Mouse (Mus musculus): ENCODE data around the gene Pnma1. TPM values are rescaled to one million over a fixed set of nuclear protein-coding genes. Genes with fewer than 3 reads are reported as not detected.

Gene Pnma1
- polyA plus RNA-seq (2015; fragmentation: Nextera tagmentation; extraction: Ambion mirVana): 1.9 and 2.9 TPM in 2 replicates

DNA sequence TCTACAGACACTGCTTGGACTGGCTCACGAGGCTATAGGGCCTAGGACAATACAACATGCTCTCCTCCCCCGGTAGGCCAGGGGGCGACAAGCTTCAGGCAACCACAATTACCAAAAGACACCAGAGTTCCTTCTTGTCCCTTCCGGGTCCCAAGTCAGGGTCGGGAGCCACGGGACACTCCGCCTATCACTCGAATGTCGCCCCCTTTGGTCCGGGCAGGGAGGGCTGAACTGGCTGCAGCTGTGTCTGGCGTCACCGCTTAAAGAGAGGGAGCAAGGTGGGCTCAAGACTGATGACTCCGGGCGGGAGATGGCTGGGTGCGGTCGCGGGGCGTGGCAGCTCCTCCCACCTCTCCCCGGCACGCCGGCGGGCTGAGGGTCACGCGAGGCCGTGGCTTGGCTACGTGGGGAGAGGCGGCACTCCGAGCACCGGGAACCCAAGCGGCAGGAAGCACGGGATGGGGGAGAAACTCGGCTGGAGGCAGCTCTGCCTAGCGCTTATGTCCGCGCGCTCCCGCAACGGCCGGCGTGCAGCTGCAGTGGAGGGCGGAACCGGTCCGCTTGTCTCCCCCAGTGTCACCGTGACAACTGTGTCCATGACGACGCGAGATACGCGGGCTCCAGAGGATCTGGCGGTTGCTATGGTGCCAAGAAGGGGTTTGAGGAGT lies at the start of gene Pnma1:
Gene Pnma1, minus strand, starts transcription at position 536 of the 668 bp plus-strand sequence.
- peak within 1 kb of the TSS; percentile 73 for H3K4me2 ChIP-seq (replicated peaks; ENCODE audit: low read depth, low read length)
- H3K9me3 ChIP-seq (ENCODE audit: low read length): no peaks in the 10 kb centered on the region
- H3K4me3 ChIP-seq (ENCODE audit: low read depth, low read length): peak within 1 kb of the TSS; percentile 35
- peaks cover 8% of the 10 kb centered on the region for H3K36me3 ChIP-seq (ENCODE audit: insufficient read depth, low read length)
- WGBS: 3% methylated on average over 48 of the region's 50 CpGs
- peak within 1 kb of the TSS; percentile 32; the same call in 1 of the 2 replicates for H3K27ac ChIP-seq (ENCODE audit: low read length)
- TF ChIP-seq CTCF (IDR thresholded peaks at IDR 0.05) (peak; percentile 73), EP300 (IDR thresholded peaks at IDR 0.05) (no peak)
- no peaks in the 10 kb centered on the region; the same call in 1 of the 2 replicates for H3K4me1 ChIP-seq (ENCODE audit: insufficient read depth, low read depth, low read length)
- no peaks in the 10 kb centered on the region for H3K27me3 ChIP-seq (replicated peaks; ENCODE audit: insufficient read depth, low read length)
- H3K9ac ChIP-seq (replicated peaks; ENCODE audit: low read depth): peak within 1 kb of the TSS; percentile 27; the same call in 1 of the 2 replicates
- DNase-seq (ENCODE audit: low spot score): peak; percentile 72
- ATAC-seq: peak; percentile 84

DNA sequence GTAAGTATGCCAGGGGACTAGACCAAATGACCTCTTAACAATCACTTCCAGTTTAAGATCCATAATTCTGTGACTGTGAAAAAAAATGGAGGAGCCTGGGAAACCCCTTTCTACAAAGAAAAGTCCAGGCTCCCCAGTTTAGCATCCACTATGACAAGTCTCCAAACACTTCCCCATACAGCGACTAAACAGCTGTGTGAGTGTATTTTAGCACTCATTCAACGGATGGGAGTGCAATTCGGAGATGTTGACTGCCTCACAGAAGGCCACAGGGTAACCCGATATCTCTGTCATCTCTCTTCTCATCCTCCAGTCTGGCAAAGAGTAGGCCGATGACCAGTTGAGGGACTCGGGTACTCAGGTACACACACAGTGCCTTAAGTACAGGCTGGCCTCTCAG lies 46.9 kb upstream of the Pnma1 start:
- Histone ChIP-seq H3K27me3 (replicated peaks; ENCODE audit: insufficient read depth, low read length) (no peaks in the 10 kb centered on the region), H3K27ac (ENCODE audit: low read length) (no peak overlapping the region), H3K4me1 (ENCODE audit: insufficient read depth, low read depth, low read length) (peaks cover 40% of the 10 kb centered on the region), H3K4me2 (replicated peaks; ENCODE audit: low read depth, low read length) (no peak overlapping the region), H3K36me3 (ENCODE audit: insufficient read depth, low read length) (no peaks in the 10 kb centered on the region), H3K9ac (replicated peaks; ENCODE audit: low read depth) (no peak overlapping the region), H3K4me3 (ENCODE audit: low read depth, low read length) (no peak overlapping the region), H3K9me3 (ENCODE audit: low read length) (no peaks in the 10 kb centered on the region)
- ATAC-seq: no peak
- TF ChIP-seq EP300 (IDR thresholded peaks at IDR 0.05) (no peak), CTCF (IDR thresholded peaks at IDR 0.05) (no peak)
- 46% methylated on average over 6 of the region's 6 CpGs for WGBS
- DNase-seq (ENCODE audit: low spot score): no peak

DNA sequence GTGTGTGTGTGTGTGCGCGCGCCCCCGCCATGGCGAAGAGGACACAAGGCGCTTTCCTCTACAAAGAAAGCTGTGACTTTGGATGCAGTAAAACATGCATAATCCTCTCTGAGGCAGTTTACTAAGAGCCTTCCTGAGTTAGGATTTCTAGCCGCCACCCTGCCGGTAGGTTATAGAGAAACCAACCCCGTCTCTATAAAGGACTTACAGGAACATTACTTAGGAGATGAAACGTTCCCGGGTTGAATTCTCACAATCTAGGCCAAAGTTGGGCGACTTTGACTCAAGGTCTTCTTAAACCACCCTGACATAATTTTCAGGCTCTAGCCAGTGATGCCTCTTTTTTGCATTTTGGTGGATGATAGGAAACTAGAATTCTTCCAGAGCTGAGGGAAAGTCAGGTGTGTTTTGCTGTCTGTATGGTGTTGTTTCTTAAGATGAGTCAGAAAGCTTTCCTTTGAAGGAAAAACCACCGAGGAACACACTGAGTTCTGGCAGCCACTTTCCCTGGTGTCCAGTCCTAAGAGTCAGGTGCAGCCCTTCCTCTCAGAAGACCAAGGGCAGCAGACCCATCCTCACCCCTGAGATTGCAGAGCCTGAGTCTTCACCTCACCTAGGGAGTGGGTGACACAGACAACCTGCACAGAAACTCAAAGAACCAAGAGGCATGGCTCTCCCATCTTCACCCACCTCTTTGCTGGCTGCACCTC lies 46.3 kb upstream of the Pnma1 start:
- peaks cover 46% of the 10 kb centered on the region for H3K4me1 ChIP-seq (ENCODE audit: insufficient read depth, low read depth, low read length)
- no peaks in the 10 kb centered on the region for H3K9me3 ChIP-seq (ENCODE audit: low read length)
- DNase-seq (ENCODE audit: low spot score) (no peak), ATAC-seq (no peak)
- H3K27me3 ChIP-seq (replicated peaks; ENCODE audit: insufficient read depth, low read length): no peaks in the 10 kb centered on the region
- peak overlapping the region; percentile 82 for H3K4me3 ChIP-seq (ENCODE audit: low read depth, low read length)
- H3K4me2 ChIP-seq (replicated peaks; ENCODE audit: low read depth, low read length): peak overlapping the region; percentile 99
- peak overlapping the region; percentile 99 for H3K27ac ChIP-seq (ENCODE audit: low read length)
- TF ChIP-seq CTCF (IDR thresholded peaks at IDR 0.05) (0 out of 2 replicates have a peak, but pooled peaks have one; percentile 13), EP300 (IDR thresholded peaks at IDR 0.05) (no peak)
- no peaks in the 10 kb centered on the region for H3K36me3 ChIP-seq (ENCODE audit: insufficient read depth, low read length)
- WGBS: 4% methylated on average over 10 of the region's 13 CpGs
- no peak overlapping the region for H3K9ac ChIP-seq (replicated peaks; ENCODE audit: low read depth)

DNA sequence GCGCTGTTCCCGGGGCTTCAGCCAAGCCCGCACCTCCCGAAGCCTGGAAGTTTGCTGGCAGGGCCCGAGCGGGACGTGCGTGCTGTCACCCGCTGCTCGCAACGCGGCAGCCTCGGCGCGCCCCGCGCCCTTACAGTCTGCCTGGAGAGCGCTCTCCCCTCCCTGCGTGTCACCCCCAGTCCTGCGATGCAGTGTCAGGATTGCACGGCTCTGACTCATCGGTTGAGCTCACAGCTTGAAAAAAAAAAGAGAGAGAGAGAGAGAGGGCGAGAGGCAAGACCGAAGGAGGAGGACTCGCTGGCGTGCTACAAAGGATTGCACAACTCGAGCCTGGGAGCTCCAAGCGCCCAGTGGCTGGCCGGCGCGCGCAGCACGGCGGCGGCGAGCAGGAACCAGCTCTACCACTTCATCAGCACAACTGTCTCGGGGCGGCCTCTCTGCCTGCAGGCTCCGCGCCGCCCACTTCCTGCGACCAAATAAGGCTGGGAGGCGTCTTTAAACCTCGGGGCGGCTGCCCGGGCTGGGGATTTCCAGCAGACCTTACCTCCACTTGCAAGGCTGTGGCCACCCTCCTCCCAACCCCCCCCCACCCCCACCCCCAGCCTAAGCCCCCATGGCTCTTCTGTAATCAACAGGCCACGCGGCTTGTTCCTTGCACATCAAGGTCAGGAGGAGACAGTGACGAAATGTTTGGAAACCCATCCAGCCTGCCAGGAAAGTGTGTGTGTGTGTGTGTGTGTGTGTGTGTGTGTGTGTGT lies 45.5 kb upstream of the Pnma1 start:
- Histone ChIP-seq H3K4me2 (replicated peaks; ENCODE audit: low read depth, low read length) (peak overlapping the region; percentile 99), H3K9me3 (ENCODE audit: low read length) (no peaks in the 10 kb centered on the region), H3K36me3 (ENCODE audit: insufficient read depth, low read length) (no peaks in the 10 kb centered on the region), H3K4me3 (ENCODE audit: low read depth, low read length) (peak overlapping the region; percentile 82), H3K9ac (replicated peaks; ENCODE audit: low read depth) (peak overlapping the region; percentile 82), H3K4me1 (ENCODE audit: insufficient read depth, low read depth, low read length) (peaks cover 54% of the 10 kb centered on the region), H3K27ac (ENCODE audit: low read length) (peak overlapping the region; percentile 99), H3K27me3 (replicated peaks; ENCODE audit: insufficient read depth, low read length) (no peaks in the 10 kb centered on the region)
- WGBS: under 1% methylated on average over 44 of the region's 49 CpGs
- peak; percentile 76 for TF ChIP-seq EP300 (IDR thresholded peaks at IDR 0.05)
- TF ChIP-seq CTCF (IDR thresholded peaks at IDR 0.05): peak; percentile 10; the same call in 1 of the 2 replicates
- DNase-seq (ENCODE audit: low spot score) (peak; percentile 100), ATAC-seq (peak; percentile 94)

DNA sequence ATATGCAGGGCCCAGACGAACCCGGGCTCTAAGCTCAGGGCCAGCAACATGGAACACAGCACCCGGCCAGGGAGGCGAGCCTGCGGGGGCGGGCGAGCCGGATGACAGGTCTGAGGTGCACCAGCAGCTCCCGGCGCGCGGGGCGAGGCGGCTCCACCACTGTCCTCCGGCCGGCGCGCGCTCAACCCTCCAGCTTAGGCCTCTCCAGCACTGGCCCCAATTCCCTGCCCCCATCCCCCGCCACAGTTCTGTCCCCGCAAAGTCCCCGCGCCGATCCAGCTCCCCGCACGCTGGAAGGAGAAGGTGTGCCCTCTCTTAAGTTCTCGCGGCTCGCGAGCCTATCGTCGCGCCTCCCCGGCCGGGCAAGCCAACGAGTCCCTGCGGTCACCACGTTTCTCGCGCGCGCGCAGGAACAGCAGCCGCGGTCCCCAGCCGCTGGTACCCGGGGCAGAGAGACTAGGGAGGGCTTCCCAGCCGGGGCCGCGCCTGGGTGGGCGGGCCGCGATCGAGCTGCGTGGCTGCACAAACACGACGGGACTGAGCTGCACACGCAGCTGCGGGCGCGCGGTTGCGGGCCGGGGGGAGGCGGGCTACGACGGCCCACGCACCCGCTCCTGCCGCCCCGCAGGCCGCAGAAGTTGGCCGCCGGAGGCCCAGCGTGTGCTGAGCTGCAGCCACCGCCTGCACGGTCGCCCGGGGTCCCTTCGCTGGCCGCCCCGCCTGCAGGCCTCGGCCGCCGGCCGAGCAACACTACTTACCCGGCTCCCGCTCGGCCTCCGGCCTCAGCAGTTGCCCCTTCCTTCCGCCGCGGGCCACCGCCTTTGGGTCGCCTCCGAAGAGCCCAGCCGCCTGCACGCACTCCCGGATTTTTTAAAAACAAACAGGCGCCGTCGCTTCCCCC lies 44.7 kb upstream of the Pnma1 start:
- Histone ChIP-seq H3K27me3 (replicated peaks; ENCODE audit: insufficient read depth, low read length) (no peaks in the 10 kb centered on the region), H3K4me3 (ENCODE audit: low read depth, low read length) (peak overlapping the region; percentile 82), H3K27ac (ENCODE audit: low read length) (peak overlapping the region; percentile 99), H3K4me2 (replicated peaks; ENCODE audit: low read depth, low read length) (peak overlapping the region; percentile 99), H3K4me1 (ENCODE audit: insufficient read depth, low read depth, low read length) (peaks cover 62% of the 10 kb centered on the region), H3K9ac (replicated peaks; ENCODE audit: low read depth) (peak overlapping the region; percentile 82), H3K9me3 (ENCODE audit: low read length) (no peaks in the 10 kb centered on the region), H3K36me3 (ENCODE audit: insufficient read depth, low read length) (no peaks in the 10 kb centered on the region)
- ATAC-seq (peak; percentile 29), DNase-seq (ENCODE audit: low spot score) (peak; percentile 82)
- no peak for TF ChIP-seq EP300 (IDR thresholded peaks at IDR 0.05)
- no peak for TF ChIP-seq CTCF (IDR thresholded peaks at IDR 0.05)
- WGBS: under 1% methylated on average over 79 of the region's 102 CpGs
